Mouse (Mus musculus) layer of hippocampus, adult 9-11 months (tissue): ENCODE results near the gene Nme7.

Experiments
- DNase-seq: peaks from one replicate; pipeline ENCODE4 v3.0.0; 2022

Nme7 gene

GRCm38 (mm10) chr1:164303821-164304220 lies at the start of gene Nme7:
TSS of gene Nme7 (plus strand) at chr1:164304121.
- DNase-seq: no peak

GRCm38 (mm10) chr1:164254836-164255235 lies 49.1 kb upstream of the Nme7 start:
- no peak for DNase-seq

GRCm38 (mm10) chr1:164260171-164261028 lies 43.5 kb upstream of the Nme7 start:
- no peak for DNase-seq

GRCm38 (mm10) chr1:164261553-164261952 lies 42.4 kb upstream of the Nme7 start:
- peak; percentile 84 for DNase-seq

- DNase-seq: no peak
Observed at GRCm38 (mm10) chr1:164270941-164271340, 33.0 kb upstream of the Nme7 start.

- DNase-seq: no peak
Observed at GRCm38 (mm10) chr1:164273659-164274058, 30.3 kb upstream of the Nme7 start.

GRCm38 (mm10) chr1:164275455-164275954 lies 28.4 kb upstream of the Nme7 start, which contains the start of gene Ccdc181:
TSS of gene Ccdc181 (plus strand) at chr1:164275585.
- peak; percentile 97 for DNase-seq

GRCm38 (mm10) chr1:164276552-164276951 lies 27.4 kb upstream of the Nme7 start:
- no peak for DNase-seq

- no peak for DNase-seq
Observed at GRCm38 (mm10) chr1:164279332-164279731, 24.6 kb upstream of the Nme7 start.

GRCm38 (mm10) chr1:164284007-164284406 lies 19.9 kb upstream of the Nme7 start:
- DNase-seq: no peak

- no peak for DNase-seq
Observed at GRCm38 (mm10) chr1:164287406-164287805, 16.5 kb upstream of the Nme7 start.

- DNase-seq: no peak
Observed at GRCm38 (mm10) chr1:164292040-164292439, 11.9 kb upstream of the Nme7 start.

- DNase-seq: no peak
Observed at GRCm38 (mm10) chr1:164294071-164294470, 9.8 kb upstream of the Nme7 start.

- no peak for DNase-seq
Observed at GRCm38 (mm10) chr1:164296473-164296872, 7.4 kb upstream of the Nme7 start.

- no peak for DNase-seq
Observed at GRCm38 (mm10) chr1:164301949-164302348, 2.0 kb upstream of the Nme7 start.

- DNase-seq: peak; percentile 98
Observed at GRCm38 (mm10) chr1:164307124-164307751, 3.3 kb downstream of the Nme7 start, which contains the start of gene Blzf1. TSS of gene Blzf1 (minus strand) at chr1:164307489.

- no peak for DNase-seq
Observed at GRCm38 (mm10) chr1:164307922-164308321, 4.0 kb downstream of the Nme7 start.

- DNase-seq: no peak
Observed at GRCm38 (mm10) chr1:164314085-164314484, 10.2 kb downstream of the Nme7 start.

GRCm38 (mm10) chr1:164315266-164315665 lies 11.3 kb downstream of the Nme7 start:
- no peak for DNase-seq

GRCm38 (mm10) chr1:164316697-164317096 lies 12.8 kb downstream of the Nme7 start:
- DNase-seq: peak; percentile 55

GRCm38 (mm10) chr1:164317261-164317660 lies 13.3 kb downstream of the Nme7 start:
- no peak for DNase-seq

- no peak for DNase-seq
Observed at GRCm38 (mm10) chr1:164318474-164318873, 14.6 kb downstream of the Nme7 start.

GRCm38 (mm10) chr1:164319542-164320140 lies 15.7 kb downstream of the Nme7 start:
- DNase-seq: no peak
